Mouse (Mus musculus) spleen, postnatal 4 days (tissue): ENCODE results near the gene Tecr.

Source experiments
- DNase-seq, 2 experiments: peaks; one replicate each; pipeline ENCODE4 v3.0.0; 2022; ENCODE audit warnings: low spot score in 2 of 2

The Tecr gene

GRCm38 (mm10) chr8:83566469-83567395 is 41.0 kb downstream of the Tecr start, which contains the start of gene Ndufb7:
TSS of gene Ndufb7 (plus strand) at chr8:83566671.
- peak; percentile 96 to 99 for DNase-seq

GRCm38 (mm10) chr8:83565731-83566375 is 41.9 kb downstream of the Tecr start:
- peak; percentile 81 to 87 for DNase-seq

GRCm38 (mm10) chr8:83563246-83563645 is 44.5 kb downstream of the Tecr start:
- no peak for DNase-seq

- no peak for DNase-seq
These were observed 45.1 kb downstream of the Tecr start for GRCm38 (mm10) chr8:83562669-83563068.

GRCm38 (mm10) chr8:83535736-83536135 is 72.0 kb downstream of the Tecr start, which contains the start of gene Olfr370:
TSS of gene Olfr370 (plus strand) at chr8:83535780.
- DNase-seq, result no peak

GRCm38 (mm10) chr8:83534802-83535201 is 73.0 kb downstream of the Tecr start:
- DNase-seq, result no peak
